Mouse (Mus musculus) layer of hippocampus, adult 9-11 months (tissue): ENCODE measurements around the gene Gpr6.

Source experiments
- DNase-seq: peaks from one replicate; pipeline ENCODE4 v3.0.0; 2022

Gpr6 gene

DNA sequence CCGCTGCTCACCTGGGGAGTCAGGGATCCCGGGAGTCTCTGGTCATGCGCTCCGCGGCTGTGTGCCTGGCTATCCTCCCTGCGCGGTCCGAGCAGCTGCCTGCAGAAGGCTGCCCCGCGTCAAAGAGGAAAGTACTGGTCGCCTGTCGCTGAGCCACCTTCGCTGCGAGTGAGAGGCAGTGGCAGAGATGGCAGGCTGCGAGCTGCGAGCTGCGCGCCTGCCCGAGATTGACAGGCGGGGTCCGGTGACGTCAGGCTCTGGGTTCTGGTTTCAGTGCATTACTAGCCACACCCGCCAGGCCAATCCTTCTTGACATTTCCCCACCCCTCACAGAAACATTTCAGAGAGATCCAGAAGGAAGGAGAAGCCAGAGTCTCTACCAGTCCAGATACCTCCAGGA is at the start of gene Gpr6:
Gpr6 (minus strand) TSS at position 170 of the 400 bp plus-strand sequence.
- peak; percentile 34 for DNase-seq

DNA sequence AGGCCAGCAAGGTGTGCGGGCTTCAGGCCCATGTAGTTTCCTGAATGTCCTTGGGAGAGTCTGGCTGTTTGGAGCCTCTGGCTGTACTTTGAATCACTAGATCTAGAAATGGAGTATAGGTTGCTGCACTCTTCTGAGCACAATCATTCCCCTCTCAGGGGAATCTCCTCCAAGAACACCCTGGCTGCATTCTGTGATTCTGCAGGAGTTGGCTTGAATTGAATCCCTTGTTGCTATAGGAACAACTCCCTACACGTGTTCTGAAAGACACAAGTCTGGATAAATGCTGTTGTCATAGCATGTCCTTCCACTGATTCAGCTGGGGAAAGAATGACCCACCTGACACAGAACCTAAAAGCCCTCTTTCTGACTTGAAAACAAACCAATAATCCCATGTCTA is 28.0 kb upstream of the Gpr6 start:
- DNase-seq: peak; percentile 7

DNA sequence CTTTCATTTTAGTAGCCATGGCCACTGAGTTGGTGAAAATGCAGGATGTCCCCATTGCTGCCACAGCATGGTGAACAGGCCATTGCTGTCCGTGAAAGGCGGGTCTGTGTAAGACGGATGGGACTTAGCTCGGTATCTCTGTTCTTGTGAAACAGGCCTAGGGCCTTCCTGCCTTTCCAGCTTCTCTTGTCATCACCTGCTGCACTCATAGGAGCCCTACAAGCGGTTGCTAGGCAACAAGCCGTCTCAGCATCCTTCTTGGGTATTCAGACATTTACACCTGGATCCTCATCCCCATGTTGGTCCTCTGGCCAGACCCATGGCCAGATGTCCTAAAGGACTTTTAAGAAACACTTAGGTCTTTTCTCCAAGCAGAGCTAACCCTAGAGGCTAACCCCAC is 26.1 kb upstream of the Gpr6 start:
- DNase-seq: no peak

DNA sequence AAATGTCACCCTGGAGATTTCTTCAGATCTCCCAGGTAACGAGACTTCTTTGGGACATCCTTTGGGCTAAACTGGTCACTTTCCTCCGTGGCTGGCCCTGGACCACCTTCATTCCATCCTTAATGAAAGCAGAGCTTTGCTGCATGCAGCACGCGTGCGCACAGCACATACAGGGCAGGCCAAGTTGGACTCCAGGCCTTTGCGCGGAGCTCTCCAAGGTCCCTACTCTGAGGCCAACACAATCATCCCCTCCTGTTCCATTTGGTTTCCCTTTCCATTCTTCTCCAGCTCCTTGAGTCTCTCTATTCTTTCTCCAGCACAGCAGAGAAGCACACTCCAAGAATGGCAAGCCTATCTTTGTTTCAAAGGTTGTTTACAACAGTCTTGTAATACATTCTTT is 16.8 kb upstream of the Gpr6 start:
- DNase-seq: no peak

DNA sequence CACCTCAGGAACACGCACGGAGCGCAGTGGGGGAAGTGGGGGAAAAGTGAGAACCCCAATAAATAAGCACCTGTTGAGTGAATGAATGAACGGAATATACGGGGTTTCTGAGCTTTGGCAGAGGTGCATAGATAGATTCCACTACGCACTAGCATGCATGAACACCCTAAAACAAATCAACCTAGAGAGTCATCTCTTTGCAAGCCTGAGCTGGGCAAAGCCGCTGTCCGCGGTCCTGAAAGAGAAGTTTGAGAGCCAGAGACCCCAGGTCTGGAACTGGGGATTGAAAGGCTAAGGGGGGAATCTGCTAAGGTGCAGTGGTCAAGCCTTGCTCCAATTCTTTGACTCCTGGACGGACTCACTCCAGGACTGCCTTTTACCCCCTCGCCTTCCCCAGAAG is 389 bp downstream of the Gpr6 start:
- DNase-seq: no peak

DNA sequence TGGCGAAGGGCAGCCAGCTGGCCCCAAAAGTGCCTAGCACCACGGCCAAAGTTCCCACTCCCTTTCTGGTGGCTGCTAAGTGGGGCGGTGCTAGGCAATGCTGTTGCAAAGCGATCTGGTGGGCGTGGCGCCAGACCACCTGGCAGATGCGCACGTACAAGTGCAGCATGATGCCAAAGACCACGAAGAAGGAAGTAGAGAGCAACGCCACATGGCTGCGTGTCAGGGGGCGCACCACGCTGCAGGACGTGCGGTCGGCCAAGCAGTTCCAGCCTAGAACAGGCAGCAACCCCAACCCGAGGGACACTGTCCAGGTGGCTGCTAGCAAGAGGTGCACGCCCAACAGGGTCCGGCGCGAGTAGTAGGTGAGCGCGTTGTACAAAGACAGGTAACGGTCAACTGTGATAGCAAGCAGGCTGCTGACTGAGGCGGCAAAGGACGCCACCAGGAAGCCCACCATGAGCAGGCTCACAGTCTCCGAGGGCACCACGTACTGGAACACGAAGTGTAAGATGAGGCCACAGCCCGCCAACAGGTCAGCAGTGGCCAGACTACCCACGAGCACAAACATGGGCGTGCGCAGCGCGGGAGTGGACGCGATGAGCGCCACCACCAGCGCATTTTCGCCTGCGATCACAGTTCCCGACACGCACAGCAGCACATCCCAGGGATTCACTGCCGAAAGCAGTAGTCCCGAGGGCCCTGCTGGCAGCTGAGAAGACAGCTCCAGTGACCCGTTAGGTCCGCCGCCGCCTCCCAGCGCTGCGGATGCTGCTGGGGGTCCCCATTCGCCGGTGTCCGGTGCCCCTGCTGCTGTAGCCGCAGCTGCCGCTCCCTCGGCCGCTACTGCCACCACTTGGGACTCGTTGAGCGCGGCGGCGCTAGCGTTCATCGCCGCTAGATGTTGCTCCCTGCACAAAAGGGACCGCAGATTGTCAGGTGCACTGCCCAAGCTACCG is 1.1 kb downstream of the Gpr6 start:
- peak; percentile 24 for DNase-seq

DNA sequence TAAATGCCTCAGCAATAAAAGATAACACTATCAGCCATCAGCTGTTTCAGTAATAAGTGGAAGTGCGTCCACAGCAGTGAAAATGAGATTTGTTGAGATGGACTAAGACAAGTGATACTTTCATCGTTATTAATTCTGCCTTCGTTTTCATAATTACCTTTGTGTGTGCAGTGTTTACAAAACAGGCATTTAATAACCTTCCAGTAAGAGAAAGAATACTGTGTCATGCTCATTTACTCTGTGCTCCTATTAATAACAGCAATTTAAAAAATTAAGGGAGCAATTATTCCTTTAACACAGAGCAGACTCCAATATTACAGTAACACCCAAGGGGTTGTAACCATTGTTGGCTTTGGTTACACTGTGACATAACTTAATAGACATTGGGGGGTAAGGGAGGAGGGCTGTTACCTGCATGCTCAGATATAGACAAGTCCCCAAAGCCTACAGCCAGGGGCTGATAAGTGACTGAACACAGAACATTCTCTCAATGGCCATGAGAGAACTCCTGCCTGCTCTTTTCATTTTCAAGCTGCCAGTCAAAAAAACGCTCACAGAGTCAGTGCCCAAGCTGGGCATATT is 11.7 kb downstream of the Gpr6 start:
- DNase-seq: no peak

DNA sequence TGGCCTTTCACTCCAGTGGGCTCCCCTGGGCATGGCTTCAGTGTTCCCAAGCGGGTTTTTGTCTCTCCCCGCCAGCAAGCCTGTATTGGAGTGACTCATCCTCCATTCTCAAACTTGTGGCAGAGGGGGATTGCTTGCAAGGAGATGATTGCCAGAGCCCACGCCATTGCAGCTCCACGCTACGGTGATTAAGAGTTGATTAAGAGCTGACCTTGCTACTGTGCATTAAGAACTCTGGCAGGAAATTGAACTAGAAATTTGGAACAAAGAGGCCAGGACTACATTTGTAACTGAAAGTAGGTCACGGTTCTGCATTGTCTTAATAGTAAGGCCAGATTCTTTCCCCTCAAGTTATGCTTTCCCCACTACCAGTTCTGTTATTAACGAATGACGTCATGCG is 16.5 kb downstream of the Gpr6 start:
- no peak for DNase-seq

DNA sequence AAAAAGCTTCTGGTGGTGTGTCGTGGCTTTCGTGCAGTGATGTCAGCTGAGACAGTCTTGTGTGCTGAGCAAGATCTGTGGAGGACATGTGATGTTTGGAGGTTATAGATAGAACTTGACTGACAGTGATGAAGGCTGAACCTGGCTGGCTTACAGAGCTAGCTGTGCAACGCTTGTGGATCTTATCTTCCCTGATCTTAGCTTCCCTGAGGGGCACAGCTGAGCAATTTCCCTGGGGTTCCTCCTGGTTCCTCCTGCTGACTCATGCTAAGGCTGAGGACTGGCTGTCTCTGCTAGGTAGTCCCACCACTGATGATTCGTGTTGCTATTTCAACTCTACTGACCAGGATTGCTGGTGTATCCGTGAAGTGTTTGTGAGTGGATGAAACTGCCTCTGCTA is 18.1 kb downstream of the Gpr6 start:
- no peak for DNase-seq

DNA sequence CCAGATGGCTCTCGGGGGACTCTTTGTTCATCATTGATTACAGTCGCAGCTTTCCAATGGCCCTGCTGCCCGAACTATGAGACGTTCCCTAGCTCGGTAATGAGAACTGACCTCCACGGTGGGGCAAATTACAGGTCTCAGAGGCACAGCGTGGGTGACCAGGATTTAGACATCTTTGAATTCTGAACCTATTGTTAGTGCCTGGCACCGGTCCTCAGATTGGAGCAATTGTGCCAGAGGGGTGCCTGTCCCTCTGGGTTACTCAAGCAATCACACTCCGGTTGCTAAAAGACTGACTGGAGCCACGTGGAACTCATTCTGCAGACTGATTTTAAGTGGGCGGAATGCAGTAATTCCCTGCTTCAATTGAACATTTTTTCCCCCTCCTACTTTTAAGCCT is 29.8 kb downstream of the Gpr6 start:
- DNase-seq: no peak

DNA sequence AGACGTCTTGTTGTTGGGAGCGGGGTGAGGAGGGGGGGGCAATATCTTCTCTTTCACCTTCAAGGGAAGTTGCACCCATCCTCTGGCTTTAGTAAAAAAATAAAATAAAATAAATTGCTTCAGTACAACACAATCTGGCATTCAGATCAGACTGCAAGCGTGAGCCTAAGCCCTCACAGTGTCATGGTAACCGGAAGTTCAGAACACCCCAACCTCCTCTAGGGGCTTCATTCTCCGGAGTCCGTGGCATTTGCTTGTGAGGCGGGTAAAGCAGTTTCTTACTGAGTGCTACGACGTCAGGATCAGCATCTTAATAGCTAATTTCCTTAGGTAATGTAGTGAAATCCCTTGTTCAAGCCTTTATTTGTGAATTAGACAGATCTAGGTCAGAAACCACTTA is 30.6 kb downstream of the Gpr6 start:
- no peak for DNase-seq

DNA sequence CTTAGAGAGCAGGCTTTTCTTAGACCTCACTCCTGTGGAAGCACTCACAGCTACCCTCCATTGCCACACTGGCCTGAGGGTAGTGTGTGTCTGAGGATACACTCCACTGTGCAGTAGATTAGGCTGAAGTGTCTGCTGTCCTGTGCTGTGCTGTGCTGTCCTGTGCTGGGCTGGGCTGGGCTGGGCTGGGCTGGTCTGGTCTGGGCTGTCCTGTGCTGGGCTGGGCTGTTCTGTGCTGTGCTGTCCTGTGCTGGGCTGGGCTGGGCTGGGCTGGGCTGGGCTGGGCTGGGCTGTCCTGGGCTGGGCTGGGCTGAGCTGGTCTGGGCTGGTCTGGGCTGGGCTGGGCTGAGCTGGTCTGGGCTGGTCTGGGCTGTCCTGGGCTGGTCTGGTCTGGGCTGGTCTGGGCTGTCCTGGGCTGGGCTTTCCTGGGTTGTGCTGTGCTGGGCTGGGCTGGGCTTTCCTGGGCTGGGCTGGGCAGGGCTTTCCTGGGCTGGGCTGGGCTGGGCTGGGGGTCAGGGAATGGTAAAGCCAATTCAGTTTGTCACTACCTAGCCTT is 31.5 kb downstream of the Gpr6 start:
- DNase-seq: no peak

DNA sequence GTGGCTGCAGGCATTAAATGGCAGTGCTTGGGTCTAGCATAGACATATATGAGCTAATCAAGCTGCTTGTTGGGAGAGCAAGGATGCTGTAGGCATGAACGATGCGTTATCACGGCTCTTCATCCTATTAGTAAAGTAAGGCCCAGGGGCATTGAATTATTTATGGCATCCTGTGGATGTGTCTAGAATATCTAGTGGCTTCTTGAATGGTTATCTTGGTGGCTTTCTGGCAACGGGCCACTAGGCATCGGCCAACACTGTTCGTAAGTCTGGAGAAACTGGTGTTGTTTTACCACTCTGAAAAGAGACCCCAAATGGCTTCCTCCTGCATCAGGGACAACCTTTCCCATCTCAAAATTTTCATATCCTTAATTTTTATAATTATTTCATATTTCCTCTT is 33.6 kb downstream of the Gpr6 start:
- no peak for DNase-seq

DNA sequence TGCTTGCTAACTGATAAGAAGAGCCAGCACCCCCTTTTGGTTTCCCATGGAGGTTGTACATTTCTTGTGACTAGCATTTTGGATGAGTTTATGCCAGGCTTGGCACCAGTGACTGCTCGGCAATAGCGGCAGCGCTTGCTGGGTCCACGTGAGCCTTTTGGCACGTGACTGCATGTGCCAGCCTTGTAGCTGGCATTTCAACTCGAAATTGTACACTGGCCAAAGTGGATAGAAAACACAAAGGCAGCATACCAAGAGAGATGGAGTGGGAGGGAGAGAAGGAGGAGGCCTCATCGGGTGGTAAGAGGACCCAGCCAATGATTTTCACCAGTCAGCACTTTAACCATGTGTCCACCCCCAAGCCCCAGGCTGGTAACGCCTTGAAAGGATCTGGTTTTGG is 34.4 kb downstream of the Gpr6 start:
- DNase-seq: peak; percentile 79

DNA sequence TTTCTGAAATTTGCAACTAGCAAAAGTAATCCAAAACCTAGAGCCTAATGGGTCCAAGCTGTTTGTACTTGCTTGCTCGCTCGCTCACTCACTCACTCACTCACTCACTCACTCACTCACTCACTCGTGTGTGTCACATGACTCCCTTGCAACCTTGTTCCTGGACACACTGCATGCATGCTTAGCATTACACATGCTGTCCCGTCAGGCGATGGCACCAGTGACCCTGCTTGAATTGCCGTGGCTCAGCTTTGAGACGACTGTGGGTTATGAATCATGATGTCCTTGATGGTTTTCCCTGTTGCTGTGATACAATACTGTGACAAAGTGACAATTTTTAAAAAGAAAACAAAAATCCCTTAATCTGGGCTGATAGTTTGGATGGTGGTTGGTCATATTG is 39.3 kb downstream of the Gpr6 start:
- no peak for DNase-seq

DNA sequence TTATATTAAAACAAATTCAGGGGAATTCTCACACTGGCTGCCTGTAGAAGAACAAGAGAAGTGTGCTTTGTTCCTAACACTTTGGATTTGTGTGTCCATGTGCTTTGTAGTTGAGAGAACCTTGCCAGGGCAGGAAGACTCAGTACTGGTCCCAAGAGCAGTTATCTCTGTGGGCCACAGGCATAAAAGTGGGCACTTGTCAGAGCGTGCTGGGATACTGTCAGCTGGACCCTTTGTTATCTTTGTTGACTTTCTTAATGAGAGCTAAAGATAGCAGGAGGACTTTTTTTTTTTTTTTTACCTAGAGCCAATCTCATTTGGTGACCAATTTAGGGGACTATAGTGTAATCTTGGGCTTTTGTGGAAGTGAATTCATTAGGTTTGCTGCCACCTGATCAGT is 47.2 kb downstream of the Gpr6 start:
- no peak for DNase-seq

DNA sequence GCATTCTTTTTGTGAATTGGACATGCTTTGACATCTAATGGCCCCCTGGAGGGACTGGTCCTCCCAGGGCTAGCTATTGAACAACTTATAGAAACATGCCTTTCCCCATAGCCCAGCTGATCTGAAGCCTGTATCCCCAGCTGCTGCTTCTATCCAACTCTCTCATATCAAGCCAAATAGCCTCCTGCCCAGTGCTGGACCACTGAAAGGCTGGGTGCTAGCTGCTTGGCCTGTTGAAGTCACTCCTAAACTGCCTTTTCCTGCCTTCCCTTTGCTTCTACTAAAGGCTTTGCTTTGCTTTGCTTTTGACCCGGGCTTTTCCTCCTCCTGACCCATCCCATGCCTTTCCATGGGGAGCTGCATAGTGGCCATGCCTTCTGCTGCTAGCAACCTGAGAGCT is 47.7 kb downstream of the Gpr6 start:
- no peak for DNase-seq

DNA sequence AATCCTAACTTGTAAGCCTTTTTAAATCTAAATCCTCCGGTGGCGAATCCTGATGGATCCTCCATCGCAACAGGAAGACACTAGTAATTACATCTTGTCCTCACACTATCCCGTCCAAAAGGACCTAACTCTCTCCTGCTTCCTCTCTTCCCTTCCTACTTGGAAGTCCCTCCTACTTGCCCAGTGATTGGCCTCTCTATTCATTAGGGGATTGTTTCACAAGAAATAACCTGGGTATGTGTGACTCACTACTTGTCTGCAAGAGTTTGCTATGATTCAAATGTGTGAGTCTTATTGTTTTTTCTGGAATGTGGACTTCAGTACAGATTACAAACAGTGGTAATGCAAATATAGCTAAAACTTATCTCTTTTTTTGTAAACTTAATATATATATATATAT is 49.9 kb downstream of the Gpr6 start:
- no peak for DNase-seq
